Mouse (Mus musculus) embryonic stem cell, embryonic (primary cell): ENCODE measurements around the gene Nr2f6.

Experiments
- CTCF ChIA-PET, 4 experiments: fragments of 300-600 bp in 2 of 4; fragments of 350-600 bp in 2 of 4; sonication (Branson Sonifier 250); formaldehyde crosslinking; loops; one replicate each; lab custom pipeline; 2022; ENCODE audit warnings: inconsistent platforms in 2 of 4; lab: Charles Lee
- POLR2A ChIA-PET, 4 experiments: fragments of 300-600 bp in 2 of 4; fragments of 350-600 bp in 2 of 4; sonication (Branson Sonifier 250); formaldehyde crosslinking; loops; one replicate each; lab custom pipeline; 2022; ENCODE audit warnings: antibody characterized with exemption in 4 of 4, inconsistent platforms in 1 of 4; lab: Charles Lee

The Nr2f6 gene

GRCm38 (mm10) chr8:71396639-71397305, 15.0 kb upstream of the Nr2f6 start, which contains the start of gene Babam1:
Gene Babam1 (plus strand): TSS chr8:71396861.
- CTCF ChIA-PET: interaction anchor here in 3 of 4 experiments (0.6 to 2.8 kb wide), 12 partner anchors 9 to 499 kb away, joined by 3 to 20 read pairs (median 3); partner anchors contain the start of genes Ankle1 (in 2 of the 3) and Nr2f6 (in 2 of the 3)

GRCm38 (mm10) chr8:71395629-71396028, 13.9 kb upstream of the Nr2f6 start, which contains the start of gene Ushbp1:
Gene Ushbp1 (minus strand): TSS chr8:71395802.
- POLR2A ChIA-PET: interaction anchor here in 2 of 4 experiments (1.2 to 11.9 kb wide), 13 partner anchors 8 to 603 kb away, joined by 3 to 96 read pairs (median 10); partner anchors contain the start of genes Ankle1 (in 2 of the 2), Haus8 (in 2 of the 2), Myo9b (in 2 of the 2) and Rpl18a (in 1 of the 2)
- CTCF ChIA-PET: interaction anchor here in 3 of 4 experiments (0.7 to 2.8 kb wide), 4 partner anchors 10 to 89 kb away, joined by 3 to 20 read pairs (median 4); partner anchors contain the start of gene Ankle1 (in 2 of the 3)

More at GRCm38 (mm10) chr8:71396639-71397305, 15.0 kb upstream of the Nr2f6 start, which contains the start of gene Babam1:
- POLR2A ChIA-PET: interaction anchor here in 3 of 4 experiments (0.7 to 5.6 kb wide), 31 partner anchors 8 to 756 kb away, joined by 3 to 45 read pairs (median 4); partner anchors contain the start of genes Ankle1 (in 3 of the 3), Rpl18a (in 2 of the 3), Arrdc2 (in 1 of the 3) and Colgalt1 (in 1 of the 3)

GRCm38 (mm10) chr8:71395071-71395470, 13.3 kb upstream of the Nr2f6 start:
- ChIA-PET CTCF (interaction anchor here in 2 of 4 experiments (1.5 kb wide), 2 partner anchors 9 to 10 kb away, joined by 3 to 9 read pairs; no protein-coding TSS in a partner anchor), POLR2A (interaction anchor here in 3 of 4 experiments (1.0 to 11.9 kb wide), 8 partner anchors 9 to 603 kb away, joined by 3 to 96 read pairs (median 4); partner anchors contain the start of genes Ankle1 (in 3 of the 3), Haus8 (in 1 of the 3) and Myo9b (in 1 of the 3))

GRCm38 (mm10) chr8:71394481-71394880, 12.7 kb upstream of the Nr2f6 start:
- POLR2A ChIA-PET: interaction anchor here in 3 of 4 experiments (1.0 to 11.9 kb wide), 9 partner anchors 9 to 602 kb away, joined by 3 to 96 read pairs (median 3); partner anchors contain the start of genes Ankle1 (in 3 of the 3), Haus8 (in 1 of the 3) and Myo9b (in 1 of the 3)
- CTCF ChIA-PET: interaction anchor here in 2 of 4 experiments (1.5 kb wide), 2 partner anchors 9 kb away, joined by 3 to 9 read pairs; no protein-coding TSS in a partner anchor

- CTCF ChIA-PET: interaction anchor here in 2 of 4 experiments (0.8 to 0.9 kb wide), 2 partner anchors 14 to 21 kb away, joined by 3 read pairs; no protein-coding TSS in a partner anchor
- POLR2A ChIA-PET: interaction anchor here in 3 of 4 experiments (0.6 to 11.9 kb wide), 11 partner anchors 11 to 502 kb away, joined by 3 to 96 read pairs (median 4); partner anchors contain the start of genes Ankle1 (in 2 of the 3), Colgalt1 (in 1 of the 3), Nr2f6 (in 1 of the 3) and Ocel1 (in 1 of the 3)
Observed at GRCm38 (mm10) chr8:71392871-71393270, 11.1 kb upstream of the Nr2f6 start.

- CTCF ChIA-PET: interaction anchor here in 1 of 4 experiments (0.9 kb wide), 1 partner anchor 14 kb away, joined by 3 read pairs; no protein-coding TSS in a partner anchor
- POLR2A ChIA-PET: interaction anchor here in 3 of 4 experiments (0.6 to 11.9 kb wide), 9 partner anchors 11 to 501 kb away, joined by 3 to 96 read pairs (median 5); partner anchors contain the start of genes Ankle1 (in 2 of the 3), Nr2f6 (in 1 of the 3) and Ocel1 (in 1 of the 3)
Observed at GRCm38 (mm10) chr8:71392391-71392790, 10.6 kb upstream of the Nr2f6 start.

GRCm38 (mm10) chr8:71391696-71392095, 9.9 kb upstream of the Nr2f6 start:
- CTCF ChIA-PET: interaction anchor here in 2 of 4 experiments (0.5 to 1.6 kb wide), 3 partner anchors 9 to 127 kb away, joined by 3 to 5 read pairs (median 4); no protein-coding TSS in a partner anchor
- POLR2A ChIA-PET: interaction anchor here in 3 of 4 experiments (0.5 to 11.9 kb wide), 10 partner anchors 9 to 698 kb away, joined by 3 to 96 read pairs (median 6); partner anchors contain the start of genes Ankle1 (in 3 of the 3), Haus8 (in 1 of the 3), Myo9b (in 1 of the 3) and Nr2f6 (in 1 of the 3)

- ChIA-PET CTCF (interaction anchor here in 1 of 4 experiments (1.0 kb wide), 1 partner anchor 17 kb away, joined by 5 read pairs; the partner anchor contains the start of gene Ankle1), POLR2A (interaction anchor here in 3 of 4 experiments (0.6 to 11.9 kb wide), 17 partner anchors 9 to 182 kb away, joined by 3 to 96 read pairs (median 4); partner anchors contain the start of genes Ankle1 (in 2 of the 3), Babam1 (in 2 of the 3), Ocel1 (in 2 of the 3) and Use1 (in 2 of the 3))
Observed at GRCm38 (mm10) chr8:71388267-71388666, 6.5 kb upstream of the Nr2f6 start.

GRCm38 (mm10) chr8:71385212-71385835, 3.6 kb upstream of the Nr2f6 start:
- POLR2A ChIA-PET: interaction anchor here (0.5 to 11.9 kb wide), 40 partner anchors 10 to 687 kb away, joined by 3 to 96 read pairs (median 5); partner anchors contain the start of genes Ankle1 (in 3 of the 4), Babam1 (in 3 of the 4), Jund (in 2 of the 4) and Myo9b (in 2 of the 4)
- CTCF ChIA-PET: interaction anchor here (0.5 to 2.5 kb wide), 31 partner anchors 9 to 622 kb away, joined by 3 to 25 read pairs (median 4); partner anchors contain the start of genes Babam1 (in 2 of the 4), Mrpl34 (in 2 of the 4), Ocel1 (in 2 of the 4) and Abhd8 (in 1 of the 4)

GRCm38 (mm10) chr8:71383860-71384259, 2.1 kb upstream of the Nr2f6 start:
- POLR2A ChIA-PET: interaction anchor here in 2 of 4 experiments (0.9 to 11.9 kb wide), 10 partner anchors 8 to 117 kb away, joined by 3 to 96 read pairs (median 30); partner anchors contain the start of genes Ankle1 (in 2 of the 2), Babam1 (in 2 of the 2), Ushbp1 (in 2 of the 2) and Ocel1 (in 1 of the 2)

GRCm38 (mm10) chr8:71383396-71383795, 1.6 kb upstream of the Nr2f6 start:
- POLR2A ChIA-PET: interaction anchor here in 2 of 4 experiments (0.9 to 11.9 kb wide), 5 partner anchors 9 to 118 kb away, joined by 3 to 96 read pairs (median 41); partner anchors contain the start of genes Ankle1 (in 1 of the 2), Babam1 (in 1 of the 2), Ocel1 (in 1 of the 2) and Ushbp1 (in 1 of the 2)
- CTCF ChIA-PET: no interaction called here

More at GRCm38 (mm10) chr8:71383860-71384259, 2.1 kb upstream of the Nr2f6 start:
- CTCF ChIA-PET: interaction anchor here in 2 of 4 experiments (0.7 to 2.1 kb wide), 2 partner anchors 13 to 19 kb away, joined by 4 to 20 read pairs; partner anchors contain the start of gene Babam1 (in 1 of the 2)

GRCm38 (mm10) chr8:71381971-71382961, 506 bp upstream of the Nr2f6 start:
- POLR2A ChIA-PET: interaction anchor here (0.6 to 2.8 kb wide), 28 partner anchors 9 to 1008 kb away, joined by 3 to 12 read pairs (median 4); partner anchors contain the start of genes Ankle1 (in 2 of the 4), Ocel1 (in 2 of the 4), Rpl18a (in 2 of the 4) and Babam1 (in 1 of the 4)

GRCm38 (mm10) chr8:71380178-71381171, 1.3 kb downstream of the Nr2f6 start:
- ChIA-PET POLR2A (interaction anchor here in 2 of 4 experiments (1.0 to 2.8 kb wide), 12 partner anchors 8 to 484 kb away, joined by 3 to 12 read pairs (median 6); partner anchors contain the start of genes Babam1 (in 2 of the 2), Ocel1 (in 2 of the 2), Use1 (in 2 of the 2) and Mrpl34 (in 1 of the 2)), CTCF (interaction anchor here in 2 of 4 experiments (1.2 to 1.4 kb wide), 2 partner anchors 9 to 16 kb away, joined by 3 read pairs; partner anchors contain the start of genes Babam1 (in 1 of the 2) and Ocel1 (in 1 of the 2))

More at GRCm38 (mm10) chr8:71381971-71382961, 506 bp upstream of the Nr2f6 start:
- CTCF ChIA-PET: interaction anchor here (0.5 to 1.6 kb wide), 12 partner anchors 9 to 1157 kb away, joined by 3 to 7 read pairs (median 3); partner anchors contain the start of genes Babam1 (in 2 of the 4), Ap1m1 (in 1 of the 4), Arrdc2 (in 1 of the 4) and Ocel1 (in 1 of the 4)
